Mouse (Mus musculus): ENCODE results near the gene Vegfb. TPM values are rescaled to one million over a fixed set of nuclear protein-coding genes. Genes with fewer than 3 reads are reported as not detected.

Gene Vegfb
- polyA plus RNA-seq, 1 experiment from 2014 or later, result 28.8 TPM

GRCm38 (mm10) chr19:7013984-7014383, 26.5 kb upstream of the Vegfb start:
- H3K4me1 ChIP-seq (replicated peaks; ENCODE audit: control insufficient read depth, insufficient read depth, low read length), result peaks cover 6% of the 10 kb centered on the region
- DNase-seq (ENCODE audit: low spot score), result no peak
- H3K4me2 ChIP-seq, result no peak overlapping the region
- H3K4me3 ChIP-seq (ENCODE audit: low read depth, low read length), result no peak overlapping the region
- H3K36me3 ChIP-seq (ENCODE audit: control insufficient read depth, insufficient read depth, low read length), result peaks cover 15% of the 10 kb centered on the region
- H3K9ac ChIP-seq (ENCODE audit: low read depth, low read length), result no peak overlapping the region
- WGBS, result 86% methylated on average over 9 of the region's 9 CpGs
- ATAC-seq (replicated peaks; ENCODE audit: low FRiP score), result no peak
- no peaks in the 10 kb centered on the region for H3K27me3 ChIP-seq (replicated peaks; ENCODE audit: control insufficient read depth, insufficient read depth, low read length)
- H3K27ac ChIP-seq (ENCODE audit: low read depth, low read length), result no peak overlapping the region
- H3K9me3 ChIP-seq (ENCODE audit: control insufficient read depth, low read length), result no peaks in the 10 kb centered on the region

GRCm38 (mm10) chr19:7012426-7012825, 25.0 kb upstream of the Vegfb start:
- H3K36me3 ChIP-seq (ENCODE audit: control insufficient read depth, insufficient read depth, low read length), result peaks cover 14% of the 10 kb centered on the region
- ATAC-seq (replicated peaks; ENCODE audit: low FRiP score), result no peak
- no peaks in the 10 kb centered on the region for H3K27me3 ChIP-seq (replicated peaks; ENCODE audit: control insufficient read depth, insufficient read depth, low read length)
- no peaks in the 10 kb centered on the region for H3K9me3 ChIP-seq (ENCODE audit: control insufficient read depth, low read length)
- H3K4me2 ChIP-seq, result no peak overlapping the region
- no peak overlapping the region for H3K4me3 ChIP-seq (ENCODE audit: low read depth, low read length)
- DNase-seq (ENCODE audit: low spot score), result no peak
- H3K9ac ChIP-seq (ENCODE audit: low read depth, low read length), result no peak overlapping the region
- no peak overlapping the region for H3K27ac ChIP-seq (ENCODE audit: low read depth, low read length)
- H3K4me1 ChIP-seq (replicated peaks; ENCODE audit: control insufficient read depth, insufficient read depth, low read length), result peaks cover 2% of the 10 kb centered on the region
- WGBS, result 79% methylated on average over 4 of the region's 4 CpGs

- H3K27me3 ChIP-seq (replicated peaks; ENCODE audit: control insufficient read depth, insufficient read depth, low read length), result no peaks in the 10 kb centered on the region
- no peaks in the 10 kb centered on the region for H3K9me3 ChIP-seq (ENCODE audit: control insufficient read depth, low read length)
- H3K36me3 ChIP-seq (ENCODE audit: control insufficient read depth, insufficient read depth, low read length), result peaks cover 8% of the 10 kb centered on the region; the same call in 1 of the 2 replicates
- H3K9ac ChIP-seq (ENCODE audit: low read depth, low read length), result no peak overlapping the region
- DNase-seq (ENCODE audit: low spot score), result no peak
- H3K4me3 ChIP-seq (ENCODE audit: low read depth, low read length), result no peak overlapping the region
- no peaks in the 10 kb centered on the region for H3K4me1 ChIP-seq (replicated peaks; ENCODE audit: control insufficient read depth, insufficient read depth, low read length)
- H3K27ac ChIP-seq (ENCODE audit: low read depth, low read length), result no peak overlapping the region
- H3K4me2 ChIP-seq, result no peak overlapping the region
- WGBS, result 83% methylated on average over 8 of the region's 9 CpGs
- ATAC-seq (replicated peaks; ENCODE audit: low FRiP score), result no peak
Measured at GRCm38 (mm10) chr19:7006892-7007593, 19.6 kb upstream of the Vegfb start.

GRCm38 (mm10) chr19:6999360-7000063, 12.1 kb upstream of the Vegfb start:
- no peak overlapping the region for H3K4me2 ChIP-seq
- H3K4me3 ChIP-seq (ENCODE audit: low read depth, low read length), result no peak overlapping the region
- no peak overlapping the region for H3K27ac ChIP-seq (ENCODE audit: low read depth, low read length)
- H3K27me3 ChIP-seq (replicated peaks; ENCODE audit: control insufficient read depth, insufficient read depth, low read length), result no peaks in the 10 kb centered on the region
- peaks cover 20% of the 10 kb centered on the region for H3K4me1 ChIP-seq (replicated peaks; ENCODE audit: control insufficient read depth, insufficient read depth, low read length)
- H3K36me3 ChIP-seq (ENCODE audit: control insufficient read depth, insufficient read depth, low read length), result peaks cover 37% of the 10 kb centered on the region
- DNase-seq (ENCODE audit: low spot score) (no peak), ATAC-seq (replicated peaks; ENCODE audit: low FRiP score) (no peak)
- H3K9me3 ChIP-seq (ENCODE audit: control insufficient read depth, low read length), result no peaks in the 10 kb centered on the region
- H3K9ac ChIP-seq (ENCODE audit: low read depth, low read length), result no peak overlapping the region
- WGBS, result 91% methylated on average over 19 of the region's 19 CpGs

DNA sequence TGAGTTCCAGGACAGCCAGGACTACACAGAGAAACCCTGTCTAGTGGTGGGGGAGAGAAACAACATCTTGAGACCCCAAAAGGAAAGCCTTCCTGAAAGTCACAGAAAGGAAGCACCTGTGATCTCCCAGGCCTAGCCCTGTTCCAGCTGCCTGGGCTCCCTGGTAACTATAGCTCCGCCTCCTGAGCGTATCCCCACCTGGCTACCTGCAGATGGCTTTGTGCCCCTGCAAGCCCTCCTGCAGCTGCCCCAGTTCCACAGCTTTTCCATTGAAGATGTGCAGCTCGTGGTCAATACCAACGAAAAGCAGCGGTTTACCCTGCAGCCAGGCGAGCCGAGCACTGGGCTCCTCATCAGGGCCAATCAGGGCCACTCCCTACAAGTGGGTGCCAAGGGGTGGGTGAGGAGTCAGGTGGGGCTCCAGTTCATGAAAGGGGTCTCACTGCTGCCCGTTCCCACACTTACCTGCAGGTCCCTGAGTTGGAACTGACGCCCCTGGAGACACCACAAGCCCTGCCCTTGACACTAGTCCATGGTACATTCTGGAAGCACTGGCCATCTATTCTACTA, 10.4 kb upstream of the Vegfb start:
- H3K4me1 ChIP-seq (replicated peaks; ENCODE audit: control insufficient read depth, insufficient read depth, low read length), result peaks cover 26% of the 10 kb centered on the region
- no peak overlapping the region for H3K4me2 ChIP-seq
- H3K9ac ChIP-seq (ENCODE audit: low read depth, low read length), result no peak overlapping the region
- H3K9me3 ChIP-seq (ENCODE audit: control insufficient read depth, low read length), result no peaks in the 10 kb centered on the region
- peaks cover 36% of the 10 kb centered on the region for H3K36me3 ChIP-seq (ENCODE audit: control insufficient read depth, insufficient read depth, low read length)
- DNase-seq (ENCODE audit: low spot score) (no peak), ATAC-seq (replicated peaks; ENCODE audit: low FRiP score) (no peak)
- no peaks in the 10 kb centered on the region for H3K27me3 ChIP-seq (replicated peaks; ENCODE audit: control insufficient read depth, insufficient read depth, low read length)
- no peak overlapping the region for H3K4me3 ChIP-seq (ENCODE audit: low read depth, low read length)
- H3K27ac ChIP-seq (ENCODE audit: low read depth, low read length), result no peak overlapping the region
- WGBS, result 86% methylated on average over 9 of the region's 9 CpGs

DNA sequence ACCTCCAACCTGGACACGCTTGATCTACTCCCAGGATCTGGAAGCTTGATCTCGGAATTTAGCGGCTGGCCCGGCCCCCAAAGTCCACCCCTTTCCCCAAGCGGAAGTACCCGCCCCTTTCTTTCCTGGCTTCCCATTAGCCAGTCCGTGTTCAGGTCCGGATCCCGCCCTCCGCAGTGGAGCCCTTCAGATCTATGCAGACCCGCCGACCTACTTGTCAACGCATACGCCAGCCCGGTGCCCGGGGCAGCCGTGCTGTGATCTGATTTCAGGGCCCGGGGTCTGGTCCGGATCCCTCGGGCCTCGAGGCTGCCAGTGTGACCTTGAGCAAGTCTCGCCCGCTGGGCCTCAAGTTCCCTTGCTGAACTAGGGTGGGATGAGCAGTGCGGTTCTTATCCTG, 8.6 kb upstream of the Vegfb start, which contains the start of the genes Nudt22 and Trpt1:
Nudt22 (minus strand) TSS at position 112 of the 400 bp plus-strand sequence.
Trpt1 (plus strand) TSS at position 126 of the 400 bp plus-strand sequence.
- peak within 1 kb of the TSS; percentile 46; the same call in 1 of the 2 replicates for H3K27ac ChIP-seq (ENCODE audit: low read depth, low read length)
- ATAC-seq (replicated peaks; ENCODE audit: low FRiP score), result peak; percentile 77
- no peaks in the 10 kb centered on the region for H3K27me3 ChIP-seq (replicated peaks; ENCODE audit: control insufficient read depth, insufficient read depth, low read length)
- H3K4me3 ChIP-seq (ENCODE audit: low read depth, low read length), result peak within 1 kb of the TSS; percentile 64
- peak; percentile 83 for DNase-seq (ENCODE audit: low spot score)
- peak within 1 kb of the TSS; percentile 90 for H3K4me2 ChIP-seq
- H3K36me3 ChIP-seq (ENCODE audit: control insufficient read depth, insufficient read depth, low read length), result peaks cover 21% of the 10 kb centered on the region
- peak within 1 kb of the TSS; percentile 71 for H3K9ac ChIP-seq (ENCODE audit: low read depth, low read length)
- H3K4me1 ChIP-seq (replicated peaks; ENCODE audit: control insufficient read depth, insufficient read depth, low read length), result peaks cover 31% of the 10 kb centered on the region
- WGBS, result 1% methylated on average over 24 of the region's 24 CpGs
- no peaks in the 10 kb centered on the region for H3K9me3 ChIP-seq (ENCODE audit: control insufficient read depth, low read length)

DNA sequence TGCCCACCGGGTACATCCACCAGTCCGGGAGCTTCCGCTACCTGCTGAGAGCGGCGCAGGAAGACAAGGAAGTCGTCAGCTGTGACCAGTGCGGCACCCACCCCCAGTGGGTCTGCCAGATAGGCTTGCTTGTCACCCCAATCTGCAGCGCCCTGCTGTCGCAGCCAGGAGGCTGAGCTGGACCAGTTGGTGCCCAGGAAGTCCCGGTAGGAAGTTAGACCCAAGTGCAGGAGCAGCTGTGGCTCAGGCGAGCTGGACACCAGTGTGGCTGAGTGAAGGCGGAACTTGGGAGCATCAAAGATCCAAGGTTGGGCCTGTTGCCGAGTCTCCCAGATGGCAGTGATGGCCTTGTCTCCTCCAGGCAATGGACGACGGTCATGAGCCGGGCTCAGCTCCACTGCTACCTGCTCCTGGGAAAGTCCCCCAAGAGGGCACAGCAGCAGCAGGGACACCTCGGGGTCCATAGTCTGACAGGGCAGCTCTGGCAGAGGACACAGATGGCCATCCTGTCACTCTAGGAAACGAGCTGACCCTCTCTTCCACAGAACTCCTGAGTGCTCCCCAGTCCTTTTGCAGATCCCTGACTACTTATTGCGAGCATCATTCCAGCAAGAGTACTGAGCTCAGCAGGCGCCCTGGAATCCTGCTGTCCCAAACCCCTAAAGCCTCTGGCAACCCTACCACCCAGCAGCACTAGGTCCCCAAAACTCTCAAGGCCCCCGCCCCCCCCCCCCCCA, 8.0 kb upstream of the Vegfb start:
- Histone ChIP-seq H3K27me3 (replicated peaks; ENCODE audit: control insufficient read depth, insufficient read depth, low read length) (no peaks in the 10 kb centered on the region), H3K36me3 (ENCODE audit: control insufficient read depth, insufficient read depth, low read length) (peaks cover 21% of the 10 kb centered on the region), H3K4me2 (peak overlapping the region; percentile 90), H3K4me1 (replicated peaks; ENCODE audit: control insufficient read depth, insufficient read depth, low read length) (peaks cover 31% of the 10 kb centered on the region), H3K27ac (ENCODE audit: low read depth, low read length) (no peak overlapping the region), H3K9me3 (ENCODE audit: control insufficient read depth, low read length) (no peaks in the 10 kb centered on the region), H3K4me3 (ENCODE audit: low read depth, low read length) (peak overlapping the region; percentile 64), H3K9ac (ENCODE audit: low read depth, low read length) (peak overlapping the region; percentile 71)
- 42% methylated on average over 21 of the region's 21 CpGs for WGBS
- no peak for DNase-seq (ENCODE audit: low spot score)
- no peak for ATAC-seq (replicated peaks; ENCODE audit: low FRiP score)

GRCm38 (mm10) chr19:6994489-6994888, 7.0 kb upstream of the Vegfb start:
- Histone ChIP-seq H3K4me3 (ENCODE audit: low read depth, low read length) (peak overlapping the region; percentile 64; the same call in 1 of the 2 replicates), H3K27ac (ENCODE audit: low read depth, low read length) (no peak overlapping the region), H3K36me3 (ENCODE audit: control insufficient read depth, insufficient read depth, low read length) (peaks cover 14% of the 10 kb centered on the region), H3K4me1 (replicated peaks; ENCODE audit: control insufficient read depth, insufficient read depth, low read length) (peaks cover 31% of the 10 kb centered on the region), H3K9ac (ENCODE audit: low read depth, low read length) (peak overlapping the region; percentile 71; the same call in 1 of the 2 replicates), H3K4me2 (peak overlapping the region; percentile 90), H3K27me3 (replicated peaks; ENCODE audit: control insufficient read depth, insufficient read depth, low read length) (no peaks in the 10 kb centered on the region), H3K9me3 (ENCODE audit: control insufficient read depth, low read length) (no peaks in the 10 kb centered on the region)
- ATAC-seq (replicated peaks; ENCODE audit: low FRiP score) (no peak), DNase-seq (ENCODE audit: low spot score) (no peak)
- 86% methylated on average over 8 of the region's 8 CpGs for WGBS
